Mouse (Mus musculus): ENCODE measurements around the gene Vps52.
"Not testable (repeated sequence)": the region's sequence is repeated elsewhere in the genome, so short reads cannot be mapped to it uniquely, and the experiment has no call there.

The Vps52 gene

DNA sequence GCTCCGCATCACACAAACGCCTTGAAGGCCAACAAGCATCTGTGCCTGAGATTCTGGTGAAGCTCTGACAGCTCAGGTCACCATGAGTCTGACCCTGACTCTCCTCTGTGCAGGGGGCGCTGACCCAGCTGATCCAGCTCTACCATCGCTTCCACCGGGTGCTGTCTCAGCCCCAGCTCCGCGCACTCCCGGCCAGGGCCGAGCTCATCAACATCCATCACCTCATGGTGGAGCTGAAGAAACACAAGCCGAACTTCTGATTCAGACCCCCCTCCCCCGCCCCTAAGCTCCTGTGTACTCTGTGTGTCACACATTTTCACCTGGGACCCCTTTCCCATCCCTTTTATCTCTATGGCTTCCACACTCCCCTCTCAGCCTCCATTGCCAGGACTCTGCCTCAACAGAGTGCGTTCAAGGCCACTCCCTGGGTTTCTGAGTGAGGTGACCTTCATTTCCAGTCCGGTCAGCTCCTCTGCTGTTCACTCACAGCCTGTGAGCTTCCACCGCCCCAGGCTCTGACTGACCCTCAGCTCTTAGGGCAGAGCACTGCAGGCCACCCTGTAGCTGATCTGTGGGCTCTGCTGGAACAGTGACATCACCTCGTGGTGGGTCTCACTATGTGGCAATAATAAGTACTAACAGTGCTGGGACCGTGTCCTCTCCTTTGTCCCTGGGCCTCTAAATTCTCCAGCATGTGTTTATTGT lies 10.4 kb downstream of the Vps52 start:
- no peak for DNase-seq (ENCODE audit: low spot score)

DNA sequence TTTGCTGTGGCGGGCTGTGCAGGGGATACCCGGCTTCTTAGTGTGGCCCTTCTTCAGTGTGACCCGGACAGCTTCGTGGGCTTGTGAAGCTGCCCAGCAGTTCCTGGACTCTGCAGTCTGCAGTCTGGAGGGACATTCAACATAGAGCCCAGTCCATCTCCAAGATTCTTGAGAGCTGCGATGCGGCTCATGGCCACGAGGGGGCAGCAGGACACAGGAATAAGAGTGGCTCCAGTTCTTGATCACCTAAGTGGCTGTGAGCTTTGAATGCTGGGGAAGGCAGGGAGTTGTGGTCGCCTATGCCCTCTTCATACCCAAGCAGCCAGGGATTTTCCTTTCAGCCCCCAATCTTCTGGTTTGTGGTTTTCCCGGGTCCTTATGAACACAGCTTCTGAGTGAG lies 12.9 kb downstream of the Vps52 start:
- DNase-seq (ENCODE audit: low spot score), result no peak

DNA sequence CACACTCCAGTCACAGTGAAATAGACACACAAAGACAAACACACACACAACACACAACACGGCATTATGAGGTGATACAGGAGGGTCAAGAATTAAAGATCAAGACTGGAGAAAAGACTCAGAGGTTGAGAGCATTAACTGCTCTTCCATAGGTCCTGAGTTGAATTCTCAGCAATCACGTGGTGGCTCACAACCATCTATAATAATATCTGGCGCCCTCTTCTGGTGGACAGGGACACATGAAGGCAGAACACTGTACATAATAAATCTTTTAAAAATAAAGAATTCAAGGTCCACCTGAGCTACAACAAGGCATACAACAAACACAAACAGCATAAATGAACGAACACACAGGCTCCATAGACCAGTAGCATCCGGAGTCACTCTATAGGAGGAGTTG lies 13.3 kb downstream of the Vps52 start:
- DNase-seq (ENCODE audit: low spot score), result no peak

DNA sequence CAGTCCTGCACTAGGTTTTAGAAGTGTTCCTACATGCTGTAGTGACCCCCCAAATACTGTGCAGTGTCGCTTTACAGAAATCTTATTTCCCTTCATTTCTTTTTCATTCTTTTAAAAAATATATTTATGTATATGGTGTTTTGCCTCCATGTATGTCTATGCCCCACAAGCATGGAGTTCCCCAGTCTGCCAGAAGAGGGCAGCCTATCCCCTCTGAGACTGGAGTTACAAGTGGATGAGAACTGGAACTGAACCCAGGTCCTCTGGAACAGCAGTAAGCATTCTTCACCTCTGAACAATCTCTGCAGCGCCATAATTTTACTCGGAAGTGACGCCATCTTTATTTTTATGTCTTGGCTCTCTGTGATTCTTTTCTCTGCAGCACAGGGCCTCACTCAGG lies 13.8 kb downstream of the Vps52 start:
- DNase-seq (ENCODE audit: low spot score), result no peak

DNA sequence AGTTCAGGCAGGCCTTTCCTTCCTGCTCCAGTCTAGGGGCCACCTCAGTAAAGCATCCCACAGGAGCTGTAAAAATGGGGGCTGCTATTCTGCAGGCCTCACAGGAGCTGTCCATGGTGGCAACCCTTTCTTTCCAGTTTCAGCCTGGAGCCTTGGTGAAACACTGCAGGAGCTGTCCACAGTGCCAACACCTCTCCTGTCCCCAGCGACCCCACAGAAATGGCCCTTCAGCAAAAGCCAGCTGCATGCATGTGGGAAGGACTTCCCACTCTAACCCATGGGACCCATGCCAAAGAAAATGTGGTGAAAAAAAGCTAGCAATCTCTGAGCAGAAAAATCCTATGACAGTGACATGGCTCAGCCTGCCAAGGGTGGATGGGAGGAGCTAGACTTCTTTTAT lies 17.1 kb downstream of the Vps52 start:
- DNase-seq (ENCODE audit: low spot score), result no peak

DNA sequence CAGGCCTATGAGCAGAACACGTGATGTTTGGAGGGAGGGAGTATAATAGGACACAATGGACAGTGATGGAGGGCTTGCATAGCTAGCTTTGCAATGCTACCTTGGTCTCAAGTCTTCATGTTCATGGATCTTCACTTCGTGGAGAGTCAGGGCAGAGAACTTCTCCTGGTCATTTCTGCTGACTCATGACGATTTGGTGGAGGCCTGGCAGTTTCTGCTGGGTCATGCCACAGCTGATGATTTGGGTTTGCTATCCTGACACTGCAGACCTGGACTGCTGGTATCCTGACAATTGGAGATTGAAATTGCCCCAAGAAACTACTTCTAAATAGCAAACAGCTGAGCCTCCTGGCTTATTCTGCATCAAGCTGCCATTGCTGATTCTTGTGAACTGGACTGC lies 18.0 kb downstream of the Vps52 start:
- no peak for DNase-seq (ENCODE audit: low spot score)

DNA sequence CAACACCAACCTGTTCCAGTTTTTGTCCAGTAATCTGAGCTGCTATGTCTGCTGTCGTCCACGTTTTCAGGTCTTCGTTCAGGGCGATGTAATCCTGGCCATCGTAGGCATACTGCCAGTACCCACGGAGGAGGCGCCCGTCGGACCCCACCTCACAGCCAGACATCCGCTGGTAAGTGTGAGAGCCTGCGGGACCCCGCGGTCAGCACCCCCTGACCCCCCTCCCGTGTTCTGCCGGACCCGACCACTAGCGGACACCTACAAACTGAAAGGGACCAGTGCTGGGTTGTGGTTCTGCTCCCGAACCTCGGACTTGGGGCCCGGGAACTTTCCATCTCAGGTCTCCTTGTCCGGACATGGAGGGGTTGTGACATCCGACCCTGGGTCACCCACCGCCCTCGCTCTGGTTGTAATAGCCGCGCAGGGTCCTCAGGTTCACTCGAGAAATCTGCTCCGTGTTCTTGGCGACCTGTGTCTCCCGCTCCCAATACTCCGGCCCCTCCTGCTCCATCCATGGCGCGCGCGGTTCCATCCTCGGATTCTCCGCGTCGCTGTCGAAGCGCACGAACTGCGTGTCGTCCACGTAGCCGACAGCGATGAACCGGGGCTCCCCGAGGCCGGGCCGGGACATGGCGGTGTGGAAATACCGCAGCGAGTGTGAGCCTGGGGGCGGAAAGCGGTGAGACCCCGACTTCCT lies 22.4 kb downstream of the Vps52 start:
- DNase-seq (ENCODE audit: low spot score), result no peak

DNA sequence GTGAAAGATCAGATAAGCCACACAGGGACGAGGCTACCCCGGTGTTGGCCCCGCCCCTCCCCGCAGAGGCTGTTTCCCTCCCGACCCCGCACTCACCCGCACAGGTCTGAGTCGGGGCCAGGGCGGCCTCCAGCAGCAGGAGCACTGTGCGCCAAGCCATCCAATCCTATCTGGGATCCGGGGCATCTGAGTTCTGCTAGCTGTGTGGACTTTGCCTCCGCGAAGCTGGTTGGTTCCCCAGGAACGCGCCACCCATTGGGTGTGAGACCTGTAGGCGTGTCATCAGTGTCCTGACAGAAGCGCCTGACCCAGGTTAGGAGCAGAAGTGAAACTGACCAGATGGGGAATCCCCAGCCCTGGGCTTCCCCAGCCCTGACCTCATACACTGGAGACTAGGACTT lies 23.0 kb downstream of the Vps52 start:
- no peak for DNase-seq (ENCODE audit: low spot score)

DNA sequence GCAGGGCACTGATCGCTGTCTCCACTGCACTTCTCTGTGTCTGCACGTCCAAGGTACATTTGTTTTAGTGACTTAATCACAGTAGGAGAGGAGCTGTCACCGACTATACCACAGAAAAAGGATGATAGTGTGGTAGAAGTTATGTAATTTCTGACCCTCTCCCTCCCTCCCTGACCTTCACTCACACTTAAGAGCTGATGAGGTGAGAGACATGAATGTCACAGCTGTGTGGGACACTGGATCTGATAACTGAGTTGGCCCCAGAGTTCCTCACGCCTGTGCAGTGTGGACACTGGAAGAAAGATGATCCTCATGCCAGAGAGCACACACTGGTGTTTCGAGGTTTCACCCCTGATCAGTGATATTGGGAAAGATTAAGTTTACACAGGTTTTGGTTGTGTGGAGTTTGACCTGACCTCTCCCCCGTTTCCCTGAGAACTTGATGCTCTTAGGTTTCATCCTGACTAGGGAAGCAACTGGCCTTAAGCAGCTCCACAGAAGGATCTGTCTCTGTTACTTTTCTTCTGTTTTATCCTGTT lies 24.0 kb downstream of the Vps52 start:
- DNase-seq (ENCODE audit: low spot score), result no peak

DNA sequence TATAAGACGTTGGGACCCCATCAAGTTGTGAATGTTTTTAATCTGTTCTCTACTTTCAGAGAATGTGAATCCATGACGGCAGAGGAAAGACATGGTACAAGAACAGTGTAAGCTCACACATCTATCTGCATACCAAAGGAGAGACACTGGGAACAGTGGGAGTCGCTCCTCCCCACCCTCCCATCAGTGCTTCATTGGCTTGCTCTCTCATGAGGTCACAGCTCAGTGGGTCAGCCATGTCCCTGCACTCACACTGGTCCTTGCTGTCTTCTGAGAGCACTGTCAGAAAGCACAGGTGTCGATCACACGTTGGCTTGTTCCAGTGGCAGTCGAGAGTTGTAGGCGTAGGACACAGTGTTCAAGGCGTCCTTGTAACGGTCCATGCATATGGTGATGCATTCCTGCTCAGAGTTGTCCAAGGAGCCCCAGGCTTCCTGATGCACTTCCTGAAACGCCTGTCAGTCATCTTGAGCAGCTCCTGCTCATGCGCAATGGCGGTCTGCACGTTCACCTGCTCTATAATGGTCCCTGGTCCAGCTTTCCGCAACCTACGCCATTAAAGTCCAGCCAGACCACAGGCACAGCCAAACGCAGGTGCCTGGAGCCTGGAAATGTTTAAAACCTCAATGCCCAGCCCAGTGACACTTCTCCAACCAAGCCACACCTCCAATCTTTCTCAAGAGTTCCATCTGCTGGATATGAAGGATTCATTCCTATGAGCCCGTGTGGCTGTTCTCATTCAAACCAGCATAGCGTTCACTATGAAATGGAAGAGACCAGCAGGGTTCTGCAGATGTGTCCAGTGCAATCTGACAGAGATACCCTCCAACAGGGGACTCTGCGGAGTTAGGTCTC lies 24.8 kb downstream of the Vps52 start:
- DNase-seq (ENCODE audit: low spot score), result no peak

DNA sequence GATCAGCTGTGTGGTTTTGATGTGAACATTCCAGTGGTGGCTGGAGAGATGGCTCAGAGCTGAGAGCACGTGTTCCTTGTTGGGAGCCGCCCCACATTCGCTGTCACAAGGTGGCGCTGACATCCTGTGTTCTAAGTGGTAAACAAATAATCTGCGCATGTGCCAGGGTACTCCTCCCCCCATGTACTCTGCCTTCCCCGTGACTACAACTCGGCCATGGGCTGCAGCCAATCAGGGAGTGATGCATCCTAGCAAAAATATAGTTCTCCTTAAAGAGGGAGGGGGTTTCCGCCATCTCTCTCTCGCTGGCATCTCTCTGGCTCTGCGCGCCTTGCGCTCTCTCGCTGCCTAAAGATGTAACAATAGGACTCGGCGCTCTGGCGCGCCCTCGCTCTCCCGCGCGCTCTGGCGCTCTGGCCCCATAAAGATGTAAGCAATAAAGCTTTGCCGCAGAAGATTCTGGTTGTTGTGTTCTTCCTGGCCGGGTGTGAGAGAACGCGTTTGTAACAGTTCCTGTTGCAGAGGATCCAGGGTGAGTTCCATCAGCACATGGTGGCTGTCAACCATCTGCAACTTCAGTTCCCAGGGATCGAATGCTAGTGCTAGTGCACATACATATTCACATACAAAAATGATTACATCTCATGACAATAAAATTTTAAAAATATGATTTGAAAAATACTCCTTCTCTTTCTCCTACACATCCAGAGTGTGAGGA lies 25.7 kb downstream of the Vps52 start:
- peak; percentile 92 for DNase-seq (ENCODE audit: low spot score)

DNA sequence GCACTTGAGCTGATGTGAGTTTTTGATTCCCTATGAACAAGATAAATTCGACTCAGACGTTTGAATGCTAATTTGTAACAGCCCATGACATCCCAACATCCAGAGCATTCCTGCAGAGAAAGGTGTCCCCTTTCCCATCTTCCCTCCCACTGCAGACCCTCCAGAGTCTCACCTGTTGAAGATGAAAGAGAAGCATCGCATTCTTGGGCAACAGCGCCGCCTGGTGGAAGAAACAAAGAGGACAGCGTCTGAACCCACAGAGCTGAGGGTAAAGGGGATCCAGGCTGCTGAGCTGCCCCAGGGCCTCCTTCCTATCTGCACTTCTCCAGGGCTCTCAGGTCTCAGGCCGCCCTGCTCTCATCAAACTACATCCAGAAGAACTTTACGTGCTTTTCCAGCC lies 26.5 kb downstream of the Vps52 start:
- peak; percentile 29 for DNase-seq (ENCODE audit: low spot score)

DNA sequence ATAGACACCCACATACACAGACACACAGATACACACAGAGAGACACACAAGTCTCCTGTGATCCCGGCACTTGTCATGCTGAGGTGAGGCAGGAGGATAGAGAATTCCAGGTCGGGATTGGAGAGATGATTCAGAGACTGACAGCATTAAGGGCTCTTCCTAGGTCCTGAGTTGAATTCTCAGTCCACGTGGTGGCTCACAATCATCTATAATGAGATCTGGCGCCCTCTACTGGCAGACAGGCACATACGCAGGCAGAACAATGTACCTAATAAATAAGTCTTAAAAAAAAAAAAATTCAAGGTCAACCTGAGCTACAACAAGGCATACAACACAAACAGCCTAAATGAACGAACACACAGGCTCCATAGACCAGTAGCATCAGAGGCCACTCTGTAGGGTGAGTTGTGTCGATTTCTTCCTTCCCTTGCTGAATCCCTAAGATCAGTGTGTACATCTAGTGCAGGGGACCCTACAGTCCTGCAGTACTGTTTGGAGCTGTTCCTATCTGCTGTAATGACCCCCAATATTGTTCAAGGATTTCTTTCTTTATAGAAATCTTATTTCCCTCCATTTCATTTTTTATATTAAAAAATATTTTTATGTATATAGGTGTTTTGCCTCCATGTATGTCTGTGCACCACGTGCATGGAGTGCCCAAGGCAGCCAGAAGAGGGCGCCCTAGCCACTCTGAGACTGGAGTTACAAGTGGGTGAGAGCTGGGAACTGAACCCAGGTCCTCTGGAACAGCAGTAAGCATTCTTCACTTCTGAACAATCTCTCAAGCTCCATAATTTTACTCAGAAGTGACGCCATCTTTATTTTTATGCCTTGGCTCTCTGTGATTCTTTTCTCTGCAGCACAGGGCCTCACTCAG lies 36.4 kb downstream of the Vps52 start:
- peak; percentile 51 for DNase-seq (ENCODE audit: low spot score)

DNA sequence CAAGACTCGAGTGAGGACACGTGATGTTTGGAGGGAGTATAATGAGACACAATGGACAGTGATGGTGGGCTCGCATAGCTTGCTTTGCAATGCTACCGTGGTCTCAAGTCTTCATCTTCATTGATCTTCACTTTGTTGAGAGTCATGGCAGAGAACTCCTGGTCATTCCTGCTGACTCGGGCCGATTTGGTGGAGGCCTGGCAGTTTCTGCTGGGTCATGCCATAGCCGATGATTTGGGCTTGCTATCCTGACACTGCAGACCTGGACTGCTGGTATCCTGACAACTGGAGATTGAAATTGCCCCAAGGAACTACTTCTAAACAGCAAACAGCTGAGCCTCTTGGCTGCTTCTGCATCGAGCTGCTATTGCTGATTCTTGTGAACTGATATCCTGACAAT lies 39.3 kb downstream of the Vps52 start:
- no peak for DNase-seq (ENCODE audit: low spot score)

DNA sequence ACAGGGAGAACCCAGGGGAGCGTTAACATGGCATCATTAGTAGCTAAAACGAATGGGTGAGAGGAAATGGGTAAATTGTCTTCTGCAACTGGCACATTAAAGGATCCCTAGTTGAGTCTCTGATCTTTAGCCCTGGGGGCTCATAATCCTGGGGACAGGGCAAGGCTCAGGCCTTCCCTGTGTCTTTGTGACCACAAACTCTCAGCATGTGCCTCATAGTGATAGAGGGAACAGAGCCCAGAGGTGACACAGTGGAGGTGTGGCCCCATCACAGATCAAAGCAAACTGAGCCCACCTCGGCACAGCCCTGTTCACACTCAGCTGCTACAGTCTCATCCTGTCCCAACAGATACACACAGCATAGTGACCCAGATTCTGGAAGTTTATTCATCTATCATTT lies 40.0 kb downstream of the Vps52 start:
- DNase-seq (ENCODE audit: low spot score), result no peak

DNA sequence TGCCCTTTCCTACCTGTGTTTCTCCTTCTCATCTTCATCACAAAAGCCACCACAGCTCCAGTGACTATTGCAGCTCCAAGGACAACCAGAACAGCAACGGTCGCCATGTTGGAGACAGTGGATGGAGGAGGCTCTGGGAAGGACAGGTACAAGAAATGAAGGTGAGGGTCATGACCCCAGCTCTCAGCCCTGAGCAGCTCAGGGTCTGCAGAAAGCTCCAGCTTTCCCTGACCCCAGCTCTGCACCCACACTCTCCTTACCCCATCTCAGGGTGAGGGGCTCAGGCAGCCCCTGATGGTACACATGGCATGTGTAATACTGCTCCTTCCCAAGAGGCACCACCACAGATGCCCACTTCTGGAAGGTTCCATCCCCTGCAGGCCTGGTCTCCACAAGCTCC lies 41.4 kb downstream of the Vps52 start:
- DNase-seq (ENCODE audit: low spot score), result not testable (repeated sequence)

DNA sequence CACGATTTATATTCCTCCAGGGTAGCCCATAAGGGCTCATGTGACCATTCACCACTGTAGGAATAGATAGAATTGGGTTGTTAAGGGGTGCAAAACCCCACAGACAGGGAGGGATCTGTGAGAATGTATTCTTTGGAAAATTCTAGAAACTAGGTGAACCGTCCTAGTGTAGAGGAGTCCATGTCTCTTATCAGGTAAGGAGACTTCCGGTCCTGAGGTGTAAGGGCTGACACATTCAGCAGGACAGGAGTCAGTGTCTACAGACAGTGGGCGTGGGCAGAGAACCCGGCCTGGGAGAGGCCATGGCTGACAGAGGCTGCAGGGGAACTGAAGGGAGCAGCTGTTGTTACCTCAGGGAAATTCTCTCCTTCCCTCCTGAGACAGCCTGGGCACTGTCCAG lies 43.1 kb downstream of the Vps52 start:
- not testable (repeated sequence) for DNase-seq (ENCODE audit: low spot score)

DNA sequence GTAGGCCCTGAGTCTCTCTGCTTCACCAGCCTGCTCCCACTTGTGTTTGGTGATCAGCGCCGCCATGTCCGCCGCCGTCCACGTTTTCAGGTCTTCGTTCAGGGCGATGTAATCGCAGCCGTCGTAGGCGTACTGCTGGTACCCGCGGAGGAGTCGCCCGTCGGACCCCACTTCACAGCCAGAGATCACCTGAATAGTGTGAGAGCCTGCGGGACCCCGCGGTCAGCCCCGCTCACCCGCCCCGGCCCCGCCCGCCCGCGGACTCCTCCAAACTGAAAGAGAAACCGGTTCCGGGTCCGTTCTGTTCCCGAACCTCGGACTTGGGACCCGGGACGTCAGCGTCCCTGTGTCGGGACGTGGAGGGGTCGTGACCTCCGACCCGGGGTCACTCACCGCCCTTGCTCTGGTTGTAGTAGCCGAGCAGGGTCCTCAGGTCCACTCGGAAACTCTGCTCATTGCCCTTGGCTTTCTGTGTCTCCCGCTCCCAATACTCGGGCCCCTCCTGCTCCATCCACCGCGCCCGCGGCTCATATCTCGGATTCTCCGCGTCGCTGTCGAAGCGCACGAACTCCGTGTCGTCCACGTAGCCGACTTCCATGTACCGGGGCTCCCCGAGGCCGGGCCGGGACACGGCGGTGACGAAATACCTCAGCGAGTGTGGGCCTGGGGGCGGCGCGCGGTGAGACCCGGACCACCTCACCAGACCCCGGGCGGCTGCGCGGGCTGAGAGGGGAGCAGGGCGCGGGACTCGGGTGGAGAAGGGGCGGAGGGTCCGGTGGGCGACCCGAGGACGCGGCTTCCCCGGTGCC lies 43.9 kb downstream of the Vps52 start:
- DNase-seq (ENCODE audit: low spot score), result no peak

DNA sequence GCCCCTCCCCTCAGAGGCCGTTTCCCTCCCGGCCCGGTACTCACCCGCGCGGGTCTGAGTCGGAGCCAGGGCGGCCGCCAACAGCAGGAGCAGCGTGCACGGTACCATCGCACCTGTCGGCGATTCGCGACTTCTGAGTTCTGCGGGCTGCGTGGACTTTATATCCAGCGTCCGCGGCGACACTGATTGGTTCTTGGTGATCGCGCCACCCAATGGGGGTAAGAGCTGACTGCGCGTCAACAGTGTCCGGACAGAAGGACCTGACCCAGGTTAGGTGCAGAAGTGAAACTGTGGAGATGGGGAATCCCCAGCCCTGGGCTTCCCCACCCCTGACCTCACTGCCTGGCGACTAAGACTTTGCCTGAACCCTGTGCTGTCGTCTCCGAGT lies 44.5 kb downstream of the Vps52 start, which contains the start of gene H2-K1:
H2-K1 (minus strand) TSS at position 198 of the 388 bp plus-strand sequence.
- DNase-seq (ENCODE audit: low spot score), result peak; percentile 77

DNA sequence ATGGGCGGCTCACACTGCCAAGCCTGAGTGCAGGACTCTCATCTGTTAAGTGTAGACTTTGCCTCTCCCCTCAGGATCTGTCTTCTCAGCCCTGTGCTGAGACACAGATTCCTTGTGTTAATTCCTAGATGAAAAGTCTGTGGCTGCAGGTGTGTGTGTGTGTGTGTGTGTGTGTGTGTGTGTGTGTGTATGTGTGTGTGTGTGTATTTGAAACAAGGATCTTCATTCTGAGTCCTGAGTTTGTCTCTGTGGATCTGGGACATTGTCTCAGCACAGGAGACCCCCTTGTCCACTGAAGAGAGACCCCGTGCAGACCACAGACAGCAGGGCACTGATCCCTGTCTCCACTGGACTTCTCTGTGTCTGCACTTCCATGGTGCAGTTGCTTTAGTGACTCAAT lies 45.2 kb downstream of the Vps52 start:
- not testable (repeated sequence) for DNase-seq (ENCODE audit: low spot score)

Measured in layer of hippocampus, adult 9-10 months (tissue).